Mouse (Mus musculus) ovary, postnatal 36 days (tissue): ENCODE results near the gene Zfp867.

Experiments used
- DNase-seq: peaks from one replicate; pipeline ENCODE4 v3.0.0; 2022; ENCODE audit warnings: low spot score, mixed read lengths

Zfp867 gene

DNA sequence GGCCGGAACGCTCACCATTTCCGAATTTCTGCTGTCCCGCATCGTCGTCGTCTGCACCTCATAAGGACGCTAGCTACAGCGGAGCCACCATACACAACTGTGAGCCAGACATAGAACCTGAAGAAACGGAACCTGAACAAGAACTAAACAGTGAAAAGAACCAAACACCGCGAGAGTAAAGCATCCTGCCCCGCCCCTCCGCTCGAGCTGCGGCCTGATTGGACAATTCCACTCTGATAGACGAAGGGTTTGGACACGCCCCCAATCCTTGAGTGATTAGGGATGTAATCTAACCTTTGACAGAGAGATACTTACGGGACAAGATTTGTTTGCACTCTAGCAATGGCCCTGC, at the start of gene Zfp867:
TSS of gene Zfp867 (minus strand) at position 149 of the 352 bp plus-strand sequence.
- peak; percentile 81 for DNase-seq

DNA sequence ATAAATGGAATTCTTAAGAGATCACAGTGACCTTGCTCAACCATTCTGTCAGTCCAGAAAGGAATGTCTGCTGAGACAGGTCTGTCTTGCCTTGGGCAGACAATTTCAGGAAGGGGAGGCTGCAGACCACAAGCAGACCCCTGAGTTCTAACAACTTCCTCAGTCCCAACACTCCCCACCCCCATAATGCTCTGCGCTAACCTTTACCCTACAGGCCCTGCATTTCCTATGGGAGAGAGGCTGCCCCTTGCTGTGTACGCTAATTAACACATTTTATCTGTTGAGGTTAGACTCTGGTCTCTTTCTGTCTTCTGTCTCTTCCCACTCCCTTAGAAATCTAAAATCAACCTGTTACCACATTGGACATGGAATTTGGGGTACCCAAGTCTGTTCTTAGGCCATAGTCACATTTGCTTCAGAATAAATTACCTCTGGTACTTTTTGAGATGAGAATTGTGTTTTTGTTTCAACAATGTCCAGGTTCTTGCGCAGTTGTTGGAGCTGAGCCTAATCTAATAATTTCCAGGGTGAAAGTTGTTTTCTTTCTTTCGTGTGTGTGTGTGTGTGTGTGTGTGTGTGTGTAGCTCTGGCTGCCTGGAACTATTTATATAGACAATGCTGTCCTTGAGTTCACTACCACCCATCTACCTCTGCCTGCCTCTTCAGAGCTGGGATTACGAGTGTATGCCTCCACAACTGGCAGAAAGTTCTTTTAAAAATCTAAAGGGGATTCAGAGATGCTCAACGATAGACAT, 47.6 kb upstream of the Zfp867 start:
- no peak for DNase-seq

DNA sequence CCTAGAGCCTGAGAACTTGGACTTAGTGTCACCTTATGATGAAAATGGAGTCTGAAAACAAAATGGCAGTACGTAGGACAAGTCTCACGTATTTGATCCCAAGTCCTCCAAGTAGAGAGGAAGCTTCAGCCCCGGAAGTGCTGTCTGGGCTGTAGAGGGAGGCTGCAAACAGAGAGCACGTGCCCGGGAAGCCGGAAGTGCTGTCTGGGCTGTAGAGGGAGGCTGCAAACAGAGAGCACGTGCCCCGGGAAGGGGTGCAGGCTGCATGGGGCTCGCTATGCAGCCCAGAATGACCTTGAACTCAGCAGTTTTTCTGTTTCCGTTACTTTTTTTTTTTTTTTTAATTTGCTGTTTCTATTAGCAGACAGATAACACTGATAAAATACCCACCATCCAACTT, 46.0 kb upstream of the Zfp867 start:
- no peak for DNase-seq

- no peak for DNase-seq
Measured at GRCm38 (mm10) chr11:59517441-59517840, 45.2 kb upstream of the Zfp867 start.

DNA sequence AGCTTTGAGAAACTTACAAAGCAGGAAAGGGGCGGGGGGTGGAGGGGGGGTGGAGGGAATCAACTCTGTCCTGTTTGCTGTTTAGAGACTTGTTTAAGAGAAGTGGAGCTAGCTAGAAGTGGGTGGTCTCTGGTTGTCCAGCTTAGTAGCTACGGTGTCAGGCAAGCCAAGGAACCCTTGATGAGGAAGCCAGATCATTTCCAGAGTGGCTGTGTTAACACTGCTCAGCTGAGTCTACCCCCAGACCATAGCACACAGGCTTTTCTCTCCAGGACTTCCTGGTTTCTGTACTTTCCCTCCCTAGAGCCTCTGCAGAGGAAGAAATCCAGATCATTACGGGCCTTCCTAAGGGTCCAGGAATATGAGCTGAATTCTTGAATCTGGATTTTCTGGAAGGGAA, 42.5 kb upstream of the Zfp867 start:
- no peak for DNase-seq

GRCm38 (mm10) chr11:59514381-59514780, 42.1 kb upstream of the Zfp867 start:
- DNase-seq = no peak

- no peak for DNase-seq
Measured at GRCm38 (mm10) chr11:59513556-59513955, 41.3 kb upstream of the Zfp867 start.

- no peak for DNase-seq
Measured at GRCm38 (mm10) chr11:59512733-59513132, 40.5 kb upstream of the Zfp867 start.

DNA sequence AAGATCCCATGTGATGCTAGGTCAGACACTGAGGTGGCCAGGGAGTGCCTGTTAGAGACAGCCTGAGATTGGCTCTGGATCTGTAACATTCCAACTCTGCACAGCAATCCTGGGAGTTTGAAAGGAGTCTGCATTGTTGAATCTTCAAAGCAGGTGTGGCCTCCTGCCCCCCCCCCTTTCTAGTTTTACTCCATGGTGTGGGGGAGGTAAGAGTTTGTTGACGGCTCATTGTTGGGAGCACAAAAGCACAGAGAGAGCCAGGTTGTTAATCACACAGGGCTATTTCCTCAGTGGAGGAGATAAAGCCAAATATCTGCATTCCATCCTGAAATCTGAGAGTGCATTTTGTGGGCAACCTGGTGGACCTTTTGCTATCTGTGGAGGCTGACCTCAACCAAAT, 39.3 kb upstream of the Zfp867 start:
- DNase-seq = no peak

- no peak for DNase-seq
Measured at GRCm38 (mm10) chr11:59506713-59507074, 34.4 kb upstream of the Zfp867 start.

- peak; percentile 91 for DNase-seq
Measured at GRCm38 (mm10) chr11:59505839-59506712, 33.8 kb upstream of the Zfp867 start.

GRCm38 (mm10) chr11:59505351-59505838, 33.1 kb upstream of the Zfp867 start:
- peak; percentile 62 for DNase-seq

GRCm38 (mm10) chr11:59501978-59502700, 29.9 kb upstream of the Zfp867 start:
- no peak for DNase-seq

DNA sequence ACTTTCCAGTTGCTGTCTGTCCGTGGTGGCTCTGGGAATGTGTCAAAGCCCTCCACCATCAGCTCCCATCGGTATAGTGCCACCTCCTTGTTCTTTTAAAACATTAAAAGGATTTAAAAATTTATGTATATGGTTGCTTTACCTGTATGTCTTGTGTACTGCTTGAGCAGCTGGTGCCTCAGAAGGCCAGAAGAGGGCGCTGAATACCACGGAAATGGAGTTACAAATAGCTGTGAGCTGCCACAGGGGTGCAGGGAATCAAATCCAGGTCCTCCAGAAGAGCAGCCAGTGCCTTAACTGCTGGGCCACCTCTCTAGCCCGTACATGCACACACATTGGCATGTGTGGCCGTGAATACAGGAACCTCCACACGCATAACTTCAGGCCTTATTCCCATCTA, 25.5 kb upstream of the Zfp867 start:
- DNase-seq = no peak

- no peak for DNase-seq
Measured at GRCm38 (mm10) chr11:59496672-59497310, 24.5 kb upstream of the Zfp867 start.

- DNase-seq = no peak
Measured at GRCm38 (mm10) chr11:59486222-59486621, 13.9 kb upstream of the Zfp867 start.

- DNase-seq = no peak
Measured at GRCm38 (mm10) chr11:59485641-59486040, 13.4 kb upstream of the Zfp867 start.

DNA sequence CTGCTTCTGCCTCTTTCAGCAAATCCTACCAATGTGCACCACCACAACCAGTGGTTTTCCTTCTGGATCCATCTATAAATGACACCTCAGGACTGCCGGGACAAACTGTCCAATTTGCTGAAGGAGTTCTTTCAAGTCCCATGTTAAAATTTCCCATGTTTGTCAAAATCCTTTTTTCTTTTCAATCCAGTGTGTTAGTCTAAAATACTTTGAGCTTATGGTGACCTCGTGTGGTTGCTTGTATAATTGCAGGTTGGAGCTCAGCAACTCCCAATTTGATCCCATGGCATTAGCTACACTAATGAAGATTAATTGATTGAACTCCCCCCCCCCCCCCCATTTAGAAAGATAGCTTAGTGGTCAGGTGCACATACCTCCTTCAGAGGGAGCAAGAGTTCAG, 10.9 kb upstream of the Zfp867 start:
- DNase-seq = no peak

DNA sequence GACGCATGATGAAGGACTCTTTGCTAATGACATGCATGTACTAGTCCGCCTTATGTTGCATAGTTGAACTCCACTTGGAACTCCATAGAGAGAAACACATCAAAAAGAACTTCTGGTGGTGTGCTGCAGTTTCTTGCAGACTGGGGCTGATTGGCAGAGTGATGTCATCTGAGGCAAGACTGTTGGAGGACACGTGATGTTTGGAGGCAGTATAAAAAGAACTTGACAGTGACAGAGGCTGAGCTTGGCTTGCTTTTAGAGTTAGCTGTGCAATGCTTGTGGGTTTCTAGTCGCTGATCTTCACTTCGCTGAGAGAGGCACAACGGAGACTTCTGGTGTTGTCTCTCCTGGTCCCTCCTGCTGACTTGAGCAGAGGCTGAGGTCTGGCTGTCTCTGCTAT, 5.0 kb upstream of the Zfp867 start:
- no peak for DNase-seq

GRCm38 (mm10) chr11:59471413-59472325, 605 bp downstream of the Zfp867 start:
- no peak for DNase-seq

- DNase-seq = no peak
Measured at GRCm38 (mm10) chr11:59460459-59460858, 11.8 kb downstream of the Zfp867 start.
